Mouse (Mus musculus) embryonic facial prominence, embryonic 14.5 days (tissue): ENCODE measurements around the gene Stac2. TPM values are rescaled to one million over a fixed set of nuclear protein-coding genes. Genes with fewer than 3 reads are reported as not detected.

ENCODE experiments used
- ATAC-seq: fragments of 200-750 bp; cut with Nextera tagmentation; 2 replicates; pipeline ENCODE4 v1.8.0; 2017; ENCODE audit warnings: low read depth, moderate number of reproducible peaks, moderate TSS enrichment
- DNase-seq: peaks from one replicate; pipeline ENCODE4 v3.0.0-alpha.2; 2015; ENCODE audit warnings: low spot score
- H3K27ac ChIP-seq: fragments of 300-500 bp; sonication (generic); replicated peaks from 2 replicates; pipeline ENCODE4 v1.5.1; 2014; ENCODE audit warnings: low read depth, mild to moderate bottlenecking, low read length, moderate library complexity
- H3K27me3 ChIP-seq: fragments of 300-500 bp; sonication (generic); replicated peaks from 2 replicates; pipeline ENCODE4 v1.6.1; 2014; ENCODE audit warnings: low read length; ENCODE audit not compliant: control insufficient read depth, insufficient read depth
- H3K36me3 ChIP-seq: fragments of 300-500 bp; sonication (generic); 2 replicates; pipeline ENCODE4 v1.6.1; 2014; ENCODE audit warnings: low read length, mixed read lengths; ENCODE audit not compliant: control insufficient read depth, insufficient read depth
- H3K4me1 ChIP-seq: fragments of 300-500 bp; sonication (generic); 2 replicates; pipeline ENCODE4 v1.6.1; 2014; ENCODE audit warnings: antibody characterized with exemption, low read length; ENCODE audit not compliant: control insufficient read depth, insufficient read depth
- H3K4me2 ChIP-seq: fragments of 300-500 bp; sonication (generic); 2 replicates; pipeline ENCODE4 v1.6.1; 2014; ENCODE audit warnings: low read depth, mild to moderate bottlenecking, low read length, moderate library complexity, mixed read lengths
- H3K4me3 ChIP-seq: fragments of 300-500 bp; sonication (generic); 2 replicates; pipeline ENCODE4 v1.5.1; 2014; ENCODE audit warnings: low read depth, mild to moderate bottlenecking, low read length
- H3K9ac ChIP-seq: fragments of 300-500 bp; sonication (generic); 2 replicates; pipeline ENCODE4 v1.6.1; 2014; ENCODE audit warnings: low read depth, mild to moderate bottlenecking, low read length, moderate library complexity, mixed read lengths
- H3K9me3 ChIP-seq: fragments of 300-500 bp; sonication (generic); 2 replicates; pipeline ENCODE4 v1.6.1; 2016; ENCODE audit warnings: low read length; ENCODE audit not compliant: control insufficient read depth
- WGBS: fragments of 180-500 bp; shearing (Covaris S2); extraction: QIAGEN DNeasy Blood & Tissue Kit; methylation state at CpG from one replicate; pipeline ENCODE4 v1.1.7; 2014; 5-methylcytosine and 5-hydroxymethylcytosine counted together
- polyA plus RNA-seq: library from polyadenylated mRNA; unstranded; fragments of >200 nt; fragmentation: Nextera tagmentation; extraction: Ambion mirVana; gene quantifications from 2 replicates; pipeline ENCODE4 v1.2.1, GENCODE M21; 2014

Gene Stac2
- polyA plus RNA-seq, 1 experiment from 2014 or later = 0.54 TPM

DNA sequence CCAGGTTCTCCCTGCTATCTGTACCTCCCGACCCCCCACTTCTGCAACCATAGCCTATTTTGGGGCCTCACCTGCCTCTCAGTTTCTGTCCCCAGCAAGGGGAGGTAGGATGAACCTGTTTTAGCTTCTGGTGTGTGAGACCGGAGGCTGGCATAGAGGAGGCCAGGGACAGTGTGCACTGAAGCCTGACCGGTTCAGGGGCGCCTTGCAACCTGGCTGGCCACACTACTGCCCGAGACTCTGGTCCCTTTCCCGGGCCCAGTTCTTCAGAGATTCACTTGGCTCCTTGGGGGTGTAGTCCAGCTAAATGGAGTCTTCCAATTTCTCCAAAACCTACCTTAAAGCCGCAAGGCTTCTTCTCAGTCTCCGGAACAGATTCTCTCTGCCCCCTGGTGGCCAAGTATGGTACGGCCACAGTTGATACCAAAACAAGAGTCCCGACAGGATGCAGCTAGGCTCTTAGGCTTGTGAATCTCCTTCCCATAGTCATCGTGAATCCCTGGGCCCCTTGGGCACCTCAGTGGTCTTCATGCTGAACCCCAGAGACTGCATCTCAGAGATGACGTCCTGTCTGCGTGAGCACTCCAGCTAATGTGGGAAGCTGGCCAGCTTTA is 22.0 kb upstream of the Stac2 start:
- peak; percentile 81 for DNase-seq
- Histone ChIP-seq H3K4me2 (no peak overlapping the region), H3K36me3 (no peaks in the 10 kb centered on the region), H3K9me3 (no peaks in the 10 kb centered on the region), H3K27ac (no peak overlapping the region), H3K4me1 (no peaks in the 10 kb centered on the region), H3K27me3 (no peaks in the 10 kb centered on the region), H3K4me3 (no peak overlapping the region), H3K9ac (no peak overlapping the region)
- 17% methylated on average over 13 of the region's 13 CpGs for WGBS
- ATAC-seq = peak; percentile 63; the same call in 1 of the 2 replicates

GRCm38 (mm10) chr11:98073442-98073841 is 20.2 kb upstream of the Stac2 start:
- no peaks in the 10 kb centered on the region for H3K36me3 ChIP-seq
- DNase-seq (no peak), ATAC-seq (no peak)
- no peak overlapping the region for H3K4me3 ChIP-seq
- no peaks in the 10 kb centered on the region for H3K4me1 ChIP-seq
- 94% methylated on average over 4 of the region's 4 CpGs for WGBS
- no peaks in the 10 kb centered on the region for H3K9me3 ChIP-seq
- H3K27ac ChIP-seq = no peak overlapping the region
- H3K27me3 ChIP-seq = no peaks in the 10 kb centered on the region
- no peak overlapping the region for H3K4me2 ChIP-seq
- H3K9ac ChIP-seq = no peak overlapping the region

DNA sequence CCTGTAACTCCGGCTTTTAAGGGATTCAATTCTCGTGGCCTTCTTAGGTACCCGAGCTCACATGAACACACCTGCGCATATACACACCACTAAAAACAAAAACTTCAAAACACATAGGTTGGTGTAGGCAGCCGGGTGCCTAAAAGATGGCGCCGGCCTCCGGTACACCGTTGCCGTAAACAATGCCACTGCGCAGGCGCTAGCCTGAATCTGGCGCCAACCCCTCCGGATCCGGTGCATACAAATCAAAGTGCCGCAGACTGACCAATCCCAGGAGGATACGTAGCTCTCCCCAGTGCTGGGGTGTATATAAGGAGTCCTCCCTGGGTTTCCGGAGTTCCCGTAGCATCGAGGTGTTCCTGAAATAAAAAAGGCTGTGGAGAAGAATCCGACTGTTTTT is 14.0 kb upstream of the Stac2 start:
- Histone ChIP-seq H3K27me3 (no peaks in the 10 kb centered on the region), H3K9ac (no peak overlapping the region), H3K9me3 (peaks cover 8% of the 10 kb centered on the region; the same call in 1 of the 2 replicates), H3K4me1 (no peaks in the 10 kb centered on the region), H3K4me3 (no peak overlapping the region), H3K36me3 (no peaks in the 10 kb centered on the region), H3K4me2 (no peak overlapping the region), H3K27ac (no peak overlapping the region)
- no peak for DNase-seq
- no peak for ATAC-seq
- 96% methylated on average over 21 of the region's 21 CpGs for WGBS

DNA sequence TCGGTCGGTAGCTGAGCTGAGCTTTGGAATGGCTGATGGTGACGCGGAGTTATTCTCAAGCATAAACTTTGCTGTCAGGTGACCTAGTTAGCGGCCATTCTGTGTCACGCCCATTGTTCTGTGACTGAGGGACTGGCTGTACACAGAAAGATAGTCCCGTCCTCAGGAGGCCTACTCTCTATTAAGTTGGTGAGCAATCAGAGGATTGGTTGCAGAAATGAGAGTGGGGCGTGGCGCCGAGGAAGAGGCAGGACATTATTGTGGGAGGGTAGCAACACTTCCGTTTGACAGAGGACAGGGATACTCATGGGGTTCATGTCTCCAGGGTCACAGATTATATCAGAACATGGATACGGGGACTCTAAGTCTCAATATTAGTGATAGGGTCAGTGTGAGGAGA is 12.9 kb upstream of the Stac2 start:
- DNase-seq (no peak), ATAC-seq (no peak)
- no peak overlapping the region for H3K4me3 ChIP-seq
- no peaks in the 10 kb centered on the region for H3K27me3 ChIP-seq
- 93% methylated on average over 12 of the region's 12 CpGs for WGBS
- H3K9me3 ChIP-seq = peaks cover 8% of the 10 kb centered on the region; the same call in 1 of the 2 replicates
- H3K4me2 ChIP-seq = no peak overlapping the region
- H3K4me1 ChIP-seq = no peaks in the 10 kb centered on the region
- H3K27ac ChIP-seq = no peak overlapping the region
- H3K36me3 ChIP-seq = no peaks in the 10 kb centered on the region
- no peak overlapping the region for H3K9ac ChIP-seq

- WGBS = 58% methylated on average over 6 of the region's 6 CpGs
- no peak for ATAC-seq
- DNase-seq = no peak
These were observed 8.8 kb upstream of the Stac2 start for GRCm38 (mm10) chr11:98061904-98062562.

GRCm38 (mm10) chr11:98061441-98061840 is 8.2 kb upstream of the Stac2 start:
- 83% methylated on average over 3 of the region's 3 CpGs for WGBS
- no peaks in the 10 kb centered on the region for H3K36me3 ChIP-seq
- DNase-seq (no peak), ATAC-seq (no peak)
- no peaks in the 10 kb centered on the region for H3K9me3 ChIP-seq
- no peak overlapping the region for H3K9ac ChIP-seq
- no peak overlapping the region for H3K4me2 ChIP-seq
- H3K27me3 ChIP-seq = no peaks in the 10 kb centered on the region
- no peak overlapping the region for H3K4me3 ChIP-seq
- no peak overlapping the region for H3K27ac ChIP-seq
- H3K4me1 ChIP-seq = no peaks in the 10 kb centered on the region

More at GRCm38 (mm10) chr11:98061904-98062562, 8.8 kb upstream of the Stac2 start:
- H3K4me2 ChIP-seq = no peak overlapping the region
- no peaks in the 10 kb centered on the region for H3K27me3 ChIP-seq
- no peaks in the 10 kb centered on the region for H3K36me3 ChIP-seq
- no peak overlapping the region for H3K27ac ChIP-seq
- H3K9ac ChIP-seq = no peak overlapping the region
- no peaks in the 10 kb centered on the region for H3K4me1 ChIP-seq
- H3K4me3 ChIP-seq = no peak overlapping the region
- peaks cover 4% of the 10 kb centered on the region; the same call in 1 of the 2 replicates for H3K9me3 ChIP-seq

DNA sequence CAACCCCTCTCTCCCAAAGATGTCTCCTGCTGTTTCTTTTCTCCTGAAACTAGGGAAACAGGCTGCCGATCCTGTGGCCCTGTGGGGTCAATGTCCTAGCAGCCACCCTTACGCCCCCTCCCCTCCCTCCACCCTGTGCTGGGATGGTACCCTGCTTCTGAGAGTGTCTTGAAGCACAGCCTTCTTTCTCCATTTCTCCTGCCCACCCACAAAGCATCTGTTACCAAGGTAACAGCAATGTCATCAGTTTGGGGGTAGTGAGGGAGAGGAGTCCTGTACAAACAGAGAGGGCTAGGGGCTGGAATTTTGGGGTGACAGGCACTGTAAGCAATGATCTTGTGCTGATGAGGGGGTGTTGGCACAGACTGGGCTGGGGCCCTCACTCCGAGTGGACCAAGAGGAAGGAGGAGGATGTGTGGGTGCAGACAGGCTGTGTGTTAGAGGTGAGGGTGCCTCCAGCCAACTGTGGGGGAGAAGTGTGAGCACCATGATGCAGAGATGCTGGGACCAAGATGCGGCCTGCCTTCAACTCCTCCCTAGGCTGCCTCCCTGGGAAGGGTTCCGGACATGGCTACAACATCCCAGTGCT is 6.9 kb upstream of the Stac2 start:
- H3K9ac ChIP-seq = no peak overlapping the region
- no peak for DNase-seq
- ATAC-seq = no peak
- no peak overlapping the region for H3K4me2 ChIP-seq
- H3K4me1 ChIP-seq = no peaks in the 10 kb centered on the region
- no peak overlapping the region for H3K27ac ChIP-seq
- no peaks in the 10 kb centered on the region for H3K36me3 ChIP-seq
- no peak overlapping the region for H3K4me3 ChIP-seq
- no peaks in the 10 kb centered on the region for H3K9me3 ChIP-seq
- WGBS = 80% methylated on average over 5 of the region's 5 CpGs
- H3K27me3 ChIP-seq = no peaks in the 10 kb centered on the region

- no peak for DNase-seq
- Histone ChIP-seq H3K36me3 (no peaks in the 10 kb centered on the region), H3K4me1 (no peaks in the 10 kb centered on the region), H3K4me3 (no peak overlapping the region), H3K9me3 (no peaks in the 10 kb centered on the region), H3K27ac (no peak overlapping the region), H3K4me2 (no peak overlapping the region), H3K27me3 (no peaks in the 10 kb centered on the region), H3K9ac (no peak overlapping the region)
- ATAC-seq = no peak
- 57% methylated on average over 5 of the region's 7 CpGs for WGBS
These were observed 6.4 kb upstream of the Stac2 start for GRCm38 (mm10) chr11:98059662-98060061.
